Mouse (Mus musculus): ENCODE data around the gene Olfr1446. TPM values are rescaled to one million over a fixed set of nuclear protein-coding genes. Genes with fewer than 3 reads are reported as not detected.

The Olfr1446 gene
- not detected for total RNA-seq (2022)

DNA sequence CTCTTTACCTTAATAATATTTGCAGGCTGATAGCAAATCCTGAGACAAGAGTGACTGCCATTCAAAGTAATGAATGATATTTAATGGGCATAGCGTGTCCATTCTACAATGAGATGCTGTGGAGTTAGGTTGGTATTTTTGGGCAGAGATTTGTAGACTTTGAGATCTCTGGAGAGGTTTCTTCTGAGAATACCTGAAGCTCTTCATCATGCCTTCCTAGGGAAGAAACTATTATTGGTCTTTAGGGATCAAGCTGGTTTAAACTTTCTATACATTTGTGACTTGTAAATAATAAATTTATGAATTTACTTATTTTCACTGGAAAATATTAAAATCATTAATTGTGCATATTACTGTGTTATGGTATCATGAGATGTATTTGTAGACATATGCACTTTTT lies at the start of gene Olfr1446:
Olfr1446 (minus strand) TSS at position 101 of the 400 bp plus-strand sequence.
- DNase-seq (ENCODE audit: low spot score in 2 of 2): no peak

DNA sequence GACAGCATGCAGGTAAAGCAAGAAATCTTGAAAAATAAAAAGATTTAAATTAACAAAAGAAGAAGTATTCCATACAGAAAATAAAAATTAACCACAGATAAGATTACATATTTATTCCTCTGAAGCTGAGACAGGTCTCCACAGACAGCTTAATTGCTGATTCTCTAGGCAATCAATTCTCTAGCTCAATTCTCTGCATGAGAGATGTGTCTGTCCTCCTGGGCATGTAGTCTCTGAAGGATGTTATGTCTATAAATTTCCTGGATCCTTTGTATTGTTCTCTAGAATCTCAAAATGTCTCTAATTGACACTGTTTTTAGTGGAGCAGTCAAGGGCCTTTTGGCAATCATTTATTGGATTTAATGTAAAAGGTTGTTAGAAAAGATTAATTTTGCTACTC lies 37.2 kb upstream of the Olfr1446 start, which contains the start of gene Olfr1449:
Olfr1449 (plus strand) TSS at position 301 of the 400 bp plus-strand sequence.
- no peak for DNase-seq (ENCODE audit: low spot score in 2 of 2)

DNA sequence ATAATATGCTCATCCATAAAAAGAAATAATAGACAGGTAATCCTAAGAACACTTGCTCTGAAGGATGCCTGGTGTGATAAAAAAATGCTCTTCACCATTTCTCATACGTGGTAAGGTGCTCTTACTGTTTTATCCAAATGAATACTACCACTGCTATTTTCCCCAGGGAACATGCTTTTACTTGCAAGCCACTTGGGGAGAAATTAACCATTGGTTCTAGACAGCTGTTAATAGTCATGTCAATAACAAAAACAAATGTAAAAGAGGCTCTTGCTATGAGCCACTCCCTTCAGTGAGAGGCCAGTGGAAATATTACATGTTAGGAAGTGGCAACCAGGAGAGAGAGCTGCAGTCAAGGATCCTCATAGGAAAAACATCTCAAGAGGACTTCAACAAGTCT lies 31.0 kb upstream of the Olfr1446 start, which contains the start of gene Olfr1448:
Olfr1448 (minus strand) TSS at position 101 of the 400 bp plus-strand sequence.
- no peak for DNase-seq (ENCODE audit: low spot score in 2 of 2)

DNA sequence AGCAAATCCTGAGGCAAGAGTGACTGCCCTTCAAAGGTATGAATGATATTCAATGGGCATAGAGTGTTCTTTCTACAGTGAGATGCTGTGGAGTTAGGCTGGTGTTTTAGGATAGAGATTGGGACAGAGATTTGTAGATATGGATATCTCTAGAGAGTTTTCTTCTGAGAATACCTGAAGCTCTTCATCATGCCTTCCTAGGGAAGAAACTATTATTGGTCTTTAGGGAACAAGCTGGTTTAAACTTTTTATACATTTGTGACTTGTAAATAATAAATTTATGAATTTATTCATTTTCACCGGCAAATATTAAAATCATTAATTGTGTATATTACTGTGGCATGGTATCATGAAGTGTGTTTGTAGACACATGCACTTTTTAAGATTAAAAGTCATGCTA lies 10.3 kb upstream of the Olfr1446 start, which contains the start of gene Olfr1447:
Olfr1447 (minus strand) TSS at position 101 of the 400 bp plus-strand sequence.
- no peak for DNase-seq (ENCODE audit: low spot score in 2 of 2)

DNA sequence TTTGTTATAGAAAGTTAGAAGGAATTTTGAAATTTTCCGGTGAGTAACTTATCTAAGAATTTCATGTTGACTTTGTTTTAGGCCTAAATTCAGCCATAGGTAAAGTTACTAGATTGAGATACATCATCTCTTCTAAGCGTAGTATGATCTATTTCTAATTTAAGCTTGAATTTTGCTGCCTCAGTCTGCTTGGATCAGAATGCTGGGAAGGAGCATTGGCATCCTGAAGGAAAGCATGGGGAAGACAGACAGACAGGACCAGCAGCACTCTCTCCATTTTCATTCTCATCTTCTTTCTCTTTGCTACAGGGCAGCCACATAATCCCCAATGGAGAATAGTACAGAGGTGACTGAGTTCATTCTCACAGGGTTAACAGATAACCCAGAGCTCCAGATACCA lies 9.8 kb downstream of the Olfr1446 start, which contains the start of gene Olfr1445:
Olfr1445 (plus strand) TSS at position 301 of the 400 bp plus-strand sequence.
- DNase-seq (ENCODE audit: low spot score in 2 of 2): no peak

DNA sequence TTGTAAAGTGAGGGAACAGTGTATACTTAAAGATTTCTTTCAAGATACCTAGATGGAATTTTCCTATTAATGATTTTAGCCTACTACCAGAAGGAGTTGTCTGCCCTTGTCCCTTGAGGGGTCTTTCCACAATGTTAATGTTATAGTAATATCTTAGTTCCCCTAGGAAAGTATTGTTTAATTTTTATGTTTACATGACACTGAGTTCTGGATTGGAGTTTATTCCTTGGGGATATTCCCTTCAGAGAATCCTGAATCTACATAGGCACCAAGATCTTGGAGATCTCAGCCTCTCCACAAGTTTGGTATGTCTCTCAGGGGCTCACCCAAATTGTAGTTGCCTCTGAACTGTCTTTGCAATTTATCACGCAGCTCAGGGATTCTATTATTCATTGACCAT lies 36.3 kb downstream of the Olfr1446 start, which contains the start of gene Olfr1444:
Olfr1444 (plus strand) TSS at position 301 of the 400 bp plus-strand sequence.
- no peak for DNase-seq (ENCODE audit: low spot score in 2 of 2)

DNA sequence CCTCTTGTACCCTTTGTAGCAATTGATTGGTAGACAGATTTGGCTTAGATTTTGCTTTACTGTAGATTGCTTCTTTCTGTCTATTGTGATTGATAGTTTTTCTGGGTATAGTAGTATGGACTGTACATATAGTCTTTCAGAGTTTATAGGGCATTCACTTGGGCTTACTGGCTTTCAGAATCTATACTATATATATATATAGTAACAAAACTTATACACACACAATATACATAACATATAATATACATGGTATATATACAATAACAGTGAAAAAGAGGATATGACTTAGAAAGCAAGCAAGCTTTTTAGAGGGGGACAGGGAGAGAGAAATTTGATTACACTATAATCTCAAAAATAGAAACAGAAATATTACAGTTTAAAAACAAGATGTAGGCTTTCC lies 46.9 kb downstream of the Olfr1446 start, which contains the start of gene Gm5244:
Gm5244 (plus strand) TSS at position 301 of the 400 bp plus-strand sequence.
- DNase-seq (ENCODE audit: low spot score in 2 of 2): no peak

DNA sequence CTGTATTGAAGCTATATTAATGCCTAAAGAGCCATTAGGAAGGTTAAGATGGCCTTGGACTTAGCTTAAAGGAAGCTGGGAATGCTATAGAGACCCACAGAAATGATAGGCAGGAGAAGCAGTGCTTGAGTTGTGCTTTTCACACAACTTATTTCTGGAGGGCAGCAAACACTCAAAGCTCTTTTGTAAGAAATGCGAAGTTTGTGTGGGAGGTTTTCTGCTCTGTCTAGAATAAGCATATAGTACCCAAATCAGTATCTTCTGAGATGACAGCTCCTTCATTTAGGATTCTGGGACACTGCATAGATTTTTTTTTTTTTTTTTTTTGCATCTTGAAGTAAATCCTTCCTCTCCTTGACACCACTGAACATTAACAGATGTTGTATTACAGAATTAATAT lies 54.8 kb downstream of the Olfr1446 start:
- no peak for DNase-seq (ENCODE audit: low spot score in 2 of 2)

Other genes with a start within 250 kb of the Olfr1446 start
- not detected for gene Olfr1442, start 223.1 kb downstream of the Olfr1446 start, total RNA-seq (2022)
- gene Olfr1443, start 215.4 kb downstream of the Olfr1446 start, total RNA-seq (2022): not detected
- gene Keg1, start 197.7 kb downstream of the Olfr1446 start, total RNA-seq (2022): not detected
- gene Cntf, start 127.9 kb downstream of the Olfr1446 start, total RNA-seq (2022): 1 to 10 TPM; 4.0 to 4.9 (median 4.6) TPM
- gene Zfp91, start 97.4 kb downstream of the Olfr1446 start, total RNA-seq (2022): 10 to 100 TPM; 87.1 to 94.7 (median 90.9) TPM
- gene Lpxn, start 97.3 kb downstream of the Olfr1446 start, total RNA-seq (2022): 1 to 10 TPM; 1.4 to 6.1 (median 2.7) TPM
- not detected for gene Gm5244, start 46.8 kb downstream of the Olfr1446 start, total RNA-seq (2022)
- not detected for gene Olfr1444, start 36.2 kb downstream of the Olfr1446 start, total RNA-seq (2022)
- gene Olfr1445, start 9.7 kb downstream of the Olfr1446 start, total RNA-seq (2022): not detected
- not detected for gene Olfr1447, start 10.2 kb upstream of the Olfr1446 start, total RNA-seq (2022)
- gene Olfr1448, start 30.9 kb upstream of the Olfr1446 start, total RNA-seq (2022): not detected
- gene Olfr1449, start 37.3 kb upstream of the Olfr1446 start, total RNA-seq (2022): not detected
- not detected for gene Olfr1450, start 56.7 kb upstream of the Olfr1446 start, total RNA-seq (2022)
- not detected for gene Olfr1451, start 101.5 kb upstream of the Olfr1446 start, total RNA-seq (2022)
- gene Olfr1453, start 134.8 kb upstream of the Olfr1446 start, total RNA-seq (2022): not detected
- gene Olfr1454, start 167.1 kb upstream of the Olfr1446 start, total RNA-seq (2022): not detected
- gene Olfr1457, start 204.4 kb upstream of the Olfr1446 start, total RNA-seq (2022): not detected
- gene Olfr1458, start 213.3 kb upstream of the Olfr1446 start, total RNA-seq (2022): not detected